Mouse (Mus musculus): ENCODE results near the gene Ly6g6d. TPM values are rescaled to one million over a fixed set of nuclear protein-coding genes. Genes with fewer than 3 reads are reported as not detected.
A peak's percentile ranks its signal among the peaks of the same experiment; 100 is the strongest.
"Not testable (repeated sequence)": the region's sequence is repeated elsewhere in the genome, so short reads cannot be mapped to it uniquely, and the experiment has no call there.

The Ly6g6d gene
- not detected in 2 replicates for polyA plus RNA-seq (2012; ENCODE audit: insufficient read depth, insufficient read length, low replicate concordance, missing spikeins)

- WGBS: 22% methylated on average over 14 of the region's 14 CpGs
- H3K27ac ChIP-seq (ENCODE audit: insufficient read depth, low read depth, low read length): no peak within 1 kb of the TSS
- TF ChIP-seq CTCF (IDR thresholded peaks at IDR 0.05; ENCODE audit: insufficient read depth, low read depth, low read length) (no peak), POLR2A (IDR thresholded peaks at IDR 0.05; ENCODE audit: insufficient read depth, low read depth, low read length) (no peak)
- H3K4me1 ChIP-seq (ENCODE audit: control insufficient read depth, insufficient read depth, low read length): peaks cover 10% of the 10 kb centered on the region; the same call in 1 of the 2 replicates
- H3K4me3 ChIP-seq (ENCODE audit: insufficient read depth, low read depth, low read length): peak within 1 kb of the TSS; percentile 20
Observed at GRCm38 (mm10) chr17:35077786-35078233, at the start of gene Ly6g6d. Gene Ly6g6d, minus strand, starts transcription at chr17:35078065.

GRCm38 (mm10) chr17:35127017-35127416 is 49.2 kb upstream of the Ly6g6d start:
- Histone ChIP-seq H3K4me1 (ENCODE audit: control insufficient read depth, insufficient read depth, low read length) (peaks cover 20% of the 10 kb centered on the region), H3K4me3 (ENCODE audit: insufficient read depth, low read depth, low read length) (peak overlapping the region; percentile 77), H3K27ac (ENCODE audit: insufficient read depth, low read depth, low read length) (no peak overlapping the region; the same call in 1 of the 2 replicates)
- 66% methylated on average over 13 of the region's 13 CpGs for WGBS
- TF ChIP-seq CTCF (IDR thresholded peaks at IDR 0.05; ENCODE audit: insufficient read depth, low read depth, low read length) (no peak), POLR2A (IDR thresholded peaks at IDR 0.05; ENCODE audit: insufficient read depth, low read depth, low read length) (no peak)

- Histone ChIP-seq H3K4me3 (ENCODE audit: insufficient read depth, low read depth, low read length) (peak within 1 kb of the TSS; percentile 77), H3K27ac (ENCODE audit: insufficient read depth, low read depth, low read length) (peak within 1 kb of the TSS; percentile 82), H3K4me1 (ENCODE audit: control insufficient read depth, insufficient read depth, low read length) (peaks cover 20% of the 10 kb centered on the region)
- under 1% methylated on average over 36 of the region's 36 CpGs for WGBS
- TF ChIP-seq POLR2A (IDR thresholded peaks at IDR 0.05; ENCODE audit: insufficient read depth, low read depth, low read length) (peak; percentile 92), CTCF (IDR thresholded peaks at IDR 0.05; ENCODE audit: insufficient read depth, low read depth, low read length) (no peak)
Observed at GRCm38 (mm10) chr17:35126206-35126611, 48.3 kb upstream of the Ly6g6d start, which contains the start of gene D17H6S53E. Gene D17H6S53E, plus strand, starts transcription at chr17:35126373.

- Histone ChIP-seq H3K27ac (ENCODE audit: insufficient read depth, low read depth, low read length) (no peak overlapping the region), H3K4me3 (ENCODE audit: insufficient read depth, low read depth, low read length) (peak overlapping the region; percentile 77; the same call in 1 of the 2 replicates), H3K4me1 (ENCODE audit: control insufficient read depth, insufficient read depth, low read length) (peaks cover 20% of the 10 kb centered on the region)
- TF ChIP-seq CTCF (IDR thresholded peaks at IDR 0.05; ENCODE audit: insufficient read depth, low read depth, low read length): no peak
- no peak for TF ChIP-seq POLR2A (IDR thresholded peaks at IDR 0.05; ENCODE audit: insufficient read depth, low read depth, low read length)
- 35% methylated on average over 6 of the region's 6 CpGs for WGBS
Observed at GRCm38 (mm10) chr17:35125578-35125977, 47.7 kb upstream of the Ly6g6d start.

GRCm38 (mm10) chr17:35125081-35125480 is 47.2 kb upstream of the Ly6g6d start:
- H3K27ac ChIP-seq (ENCODE audit: insufficient read depth, low read depth, low read length): no peak overlapping the region
- TF ChIP-seq CTCF (IDR thresholded peaks at IDR 0.05; ENCODE audit: insufficient read depth, low read depth, low read length): no peak
- no peak overlapping the region for H3K4me3 ChIP-seq (ENCODE audit: insufficient read depth, low read depth, low read length)
- 86% methylated on average over 1 of the region's 1 CpGs for WGBS
- peaks cover 20% of the 10 kb centered on the region for H3K4me1 ChIP-seq (ENCODE audit: control insufficient read depth, insufficient read depth, low read length)

DNA sequence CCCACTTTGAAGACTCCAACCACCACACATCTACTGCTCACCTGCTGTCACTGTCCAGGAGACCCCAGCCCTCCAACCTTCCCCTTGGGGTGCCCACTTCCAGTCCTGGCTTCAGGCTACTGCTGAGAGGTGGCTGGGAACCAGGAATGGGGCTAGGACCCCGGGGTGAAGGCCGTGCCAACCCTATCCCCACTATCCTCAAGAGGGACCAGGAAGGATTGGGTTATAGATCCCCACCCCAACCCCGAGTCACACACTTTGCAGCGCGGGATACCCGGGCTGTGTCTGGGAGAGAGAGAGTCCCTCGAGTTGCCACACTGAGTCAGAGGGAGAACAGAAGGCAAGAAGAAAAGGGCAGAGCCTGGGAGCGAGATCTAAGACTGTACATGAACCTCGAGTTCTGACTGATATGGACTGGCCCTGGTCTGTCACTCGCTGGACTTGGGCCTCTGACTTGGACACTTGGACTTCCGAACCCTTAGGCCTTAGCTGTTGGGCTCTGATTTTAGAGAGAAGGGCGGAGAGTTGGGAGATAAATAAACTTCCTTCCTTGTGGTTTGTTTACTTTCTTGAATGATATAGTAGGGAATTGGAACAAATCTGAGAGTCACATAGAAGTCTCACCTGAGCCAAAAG is 46.5 kb upstream of the Ly6g6d start:
- peaks cover 20% of the 10 kb centered on the region for H3K4me1 ChIP-seq (ENCODE audit: control insufficient read depth, insufficient read depth, low read length)
- not testable (repeated sequence) for H3K4me3 ChIP-seq (ENCODE audit: insufficient read depth, low read depth, low read length); H3K27ac ChIP-seq (ENCODE audit: insufficient read depth, low read depth, low read length)
- 90% methylated on average over 12 of the region's 12 CpGs for WGBS

- WGBS: 86% methylated on average over 9 of the region's 9 CpGs
- not testable (repeated sequence) for H3K4me3 ChIP-seq (ENCODE audit: insufficient read depth, low read depth, low read length); H3K27ac ChIP-seq (ENCODE audit: insufficient read depth, low read depth, low read length)
- H3K4me1 ChIP-seq (ENCODE audit: control insufficient read depth, insufficient read depth, low read length): peaks cover 17% of the 10 kb centered on the region
Observed at GRCm38 (mm10) chr17:35123287-35123686, 45.4 kb upstream of the Ly6g6d start.

DNA sequence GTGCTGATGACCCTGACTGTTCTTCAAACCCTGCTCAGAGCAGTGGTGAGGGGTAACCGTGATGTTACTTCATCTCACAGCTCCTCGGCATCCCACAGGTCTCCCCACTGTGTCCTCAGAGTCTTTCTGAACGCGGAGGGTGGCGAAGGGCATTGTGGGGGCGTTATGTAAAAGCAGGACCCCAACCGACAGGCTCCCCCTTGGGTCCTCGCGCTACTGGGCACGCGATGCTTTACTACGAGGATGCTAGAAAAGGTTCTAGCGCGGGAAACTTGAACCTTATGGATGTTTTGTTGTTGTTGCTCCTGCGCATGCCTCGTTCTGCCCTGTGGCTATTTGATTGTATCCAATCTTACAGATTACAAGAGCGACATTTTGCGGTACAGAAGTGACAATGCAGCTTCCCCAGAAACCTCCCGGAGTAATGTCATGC is 44.0 kb upstream of the Ly6g6d start, which contains the start of gene Csnk2b:
Gene Csnk2b, minus strand, starts transcription at position 183 of the 433 bp plus-strand sequence.
- WGBS: 0% methylated on average over 19 of the region's 19 CpGs
- H3K27ac ChIP-seq (ENCODE audit: insufficient read depth, low read depth, low read length): peak within 1 kb of the TSS; percentile 68
- peak within 1 kb of the TSS; percentile 80 for H3K4me3 ChIP-seq (ENCODE audit: insufficient read depth, low read depth, low read length)
- peaks cover 6% of the 10 kb centered on the region for H3K4me1 ChIP-seq (ENCODE audit: control insufficient read depth, insufficient read depth, low read length)
- TF ChIP-seq CTCF (IDR thresholded peaks at IDR 0.05; ENCODE audit: insufficient read depth, low read depth, low read length) (no peak), POLR2A (IDR thresholded peaks at IDR 0.05; ENCODE audit: insufficient read depth, low read depth, low read length) (no peak)

- peak; percentile 37; the same call in 1 of the 2 replicates for TF ChIP-seq POLR2A (IDR thresholded peaks at IDR 0.05; ENCODE audit: insufficient read depth, low read depth, low read length)
- no peak for TF ChIP-seq CTCF (IDR thresholded peaks at IDR 0.05; ENCODE audit: insufficient read depth, low read depth, low read length)
- peak within 1 kb of the TSS; percentile 68 for H3K27ac ChIP-seq (ENCODE audit: insufficient read depth, low read depth, low read length)
- under 1% methylated on average over 50 of the region's 50 CpGs for WGBS
- peaks cover 2% of the 10 kb centered on the region; the same call in 1 of the 2 replicates for H3K4me1 ChIP-seq (ENCODE audit: control insufficient read depth, insufficient read depth, low read length)
- H3K4me3 ChIP-seq (ENCODE audit: insufficient read depth, low read depth, low read length): peak within 1 kb of the TSS; percentile 80
Observed at GRCm38 (mm10) chr17:35121143-35121799, 43.4 kb upstream of the Ly6g6d start, which contains the start of gene Gpank1. Gene Gpank1, plus strand, starts transcription at chr17:35121455.

All from olfactory bulb, adult 2 months (tissue).